Mouse (Mus musculus): ENCODE data around the gene Cd8a. TPM values are rescaled to one million over a fixed set of nuclear protein-coding genes. Genes with fewer than 3 reads are reported as not detected.

Cd8a gene
- polyA plus RNA-seq, 1 experiment from 2014 or later = 0.04 TPM

DNA sequence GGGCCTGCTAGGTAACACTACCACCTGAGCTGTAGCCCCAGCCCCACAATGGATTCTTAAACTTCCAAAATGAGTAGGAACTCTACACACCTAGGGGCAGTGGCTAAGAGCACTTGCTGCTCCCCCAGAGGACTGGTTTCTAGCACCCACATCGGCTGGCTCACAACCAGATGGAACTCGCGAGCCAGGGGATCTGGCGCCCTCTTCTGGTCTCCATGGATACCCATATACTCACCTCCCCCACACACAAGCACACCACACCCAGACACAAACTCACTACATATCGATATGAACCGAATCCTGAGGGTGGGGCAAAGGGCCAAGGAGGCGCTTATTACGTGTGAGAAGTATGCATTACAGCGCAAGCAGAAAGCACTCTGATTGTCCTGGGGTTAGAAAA, 25.2 kb upstream of the Cd8a start:
- Histone ChIP-seq H3K4me1 (ENCODE audit: insufficient read depth) (no peaks in the 10 kb centered on the region), H3K4me3 (ENCODE audit: low read depth, low read length) (no peak overlapping the region), H3K27ac (ENCODE audit: low read depth) (no peak overlapping the region), H3K9me3 (ENCODE audit: low read length) (no peaks in the 10 kb centered on the region), H3K9ac (replicated peaks) (no peak overlapping the region), H3K27me3 (ENCODE audit: insufficient read depth, low read length) (no peaks in the 10 kb centered on the region), H3K36me3 (replicated peaks; ENCODE audit: insufficient read depth, low read length) (no peaks in the 10 kb centered on the region), H3K4me2 (ENCODE audit: low read depth, low read length) (no peak overlapping the region)
- TF ChIP-seq EP300 (IDR thresholded peaks at IDR 0.05; ENCODE audit: low read depth) = no peak
- no peak for TF ChIP-seq CTCF (IDR thresholded peaks at IDR 0.05; ENCODE audit: low read depth)
- WGBS (ENCODE audit: insufficient replicate concordance) = 93% methylated on average over 9 of the region's 9 CpGs
- DNase-seq (no peak), ATAC-seq (no peak)

DNA sequence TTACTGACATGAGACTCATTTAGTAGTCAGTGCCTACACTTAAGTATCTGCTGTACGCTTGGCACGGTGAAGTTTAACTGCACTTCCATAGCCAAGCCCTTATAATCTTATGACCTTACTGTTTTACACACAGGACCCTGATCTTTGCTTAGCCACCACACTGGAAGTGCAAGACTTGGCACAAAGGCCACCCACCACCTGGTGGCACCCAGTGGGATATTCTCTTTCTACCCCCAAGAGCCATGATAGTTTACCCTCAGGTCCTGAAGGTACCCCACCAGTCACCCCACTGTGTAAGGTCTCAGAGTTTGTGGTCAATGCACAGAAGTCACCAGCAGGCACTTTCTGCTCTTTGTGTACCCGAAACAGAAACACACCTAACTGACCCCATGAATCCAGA, 22.0 kb upstream of the Cd8a start:
- H3K27ac ChIP-seq (ENCODE audit: low read depth) = no peak overlapping the region
- WGBS (ENCODE audit: insufficient replicate concordance) = 78% methylated on average over 3 of the region's 3 CpGs

DNA sequence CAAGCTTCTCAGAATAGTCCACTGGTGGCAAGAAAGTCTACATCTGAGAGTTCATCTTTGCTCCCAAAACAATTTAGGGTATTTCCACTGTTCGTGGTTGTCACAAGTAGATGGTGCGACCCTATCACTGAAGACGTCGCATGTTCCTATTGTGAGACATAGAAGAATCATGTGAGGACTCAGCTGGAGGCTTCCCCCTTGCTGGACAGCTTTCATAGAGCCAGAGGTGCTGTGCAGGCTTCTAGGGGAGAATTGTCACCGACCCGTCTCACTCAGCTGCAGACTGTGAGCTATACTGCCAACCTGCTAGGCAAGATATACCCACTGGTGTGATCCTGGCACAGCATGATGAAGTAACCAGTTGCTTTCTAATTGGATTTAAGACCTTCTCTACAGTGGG, 21.0 kb upstream of the Cd8a start:
- 77% methylated on average over 6 of the region's 6 CpGs for WGBS (ENCODE audit: insufficient replicate concordance)
- Histone ChIP-seq H3K4me1 (ENCODE audit: insufficient read depth) (no peaks in the 10 kb centered on the region), H3K27me3 (ENCODE audit: insufficient read depth, low read length) (no peaks in the 10 kb centered on the region), H3K36me3 (replicated peaks; ENCODE audit: insufficient read depth, low read length) (no peaks in the 10 kb centered on the region), H3K4me2 (ENCODE audit: low read depth, low read length) (no peak overlapping the region), H3K9me3 (ENCODE audit: low read length) (no peaks in the 10 kb centered on the region), H3K27ac (ENCODE audit: low read depth) (no peak overlapping the region), H3K4me3 (ENCODE audit: low read depth, low read length) (no peak overlapping the region), H3K9ac (replicated peaks) (no peak overlapping the region)
- ATAC-seq (no peak), DNase-seq (no peak)
- no peak for TF ChIP-seq CTCF (IDR thresholded peaks at IDR 0.05; ENCODE audit: low read depth)
- no peak for TF ChIP-seq EP300 (IDR thresholded peaks at IDR 0.05; ENCODE audit: low read depth)

More for the DNA sequence above, 22.0 kb upstream of the Cd8a start:
- no peaks in the 10 kb centered on the region for H3K9me3 ChIP-seq (ENCODE audit: low read length)
- H3K4me2 ChIP-seq (ENCODE audit: low read depth, low read length) = no peak overlapping the region
- no peak overlapping the region for H3K4me3 ChIP-seq (ENCODE audit: low read depth, low read length)
- no peak overlapping the region for H3K9ac ChIP-seq (replicated peaks)
- TF ChIP-seq EP300 (IDR thresholded peaks at IDR 0.05; ENCODE audit: low read depth) (no peak), CTCF (IDR thresholded peaks at IDR 0.05; ENCODE audit: low read depth) (no peak)
- H3K27me3 ChIP-seq (ENCODE audit: insufficient read depth, low read length) = no peaks in the 10 kb centered on the region
- no peak for ATAC-seq
- DNase-seq = no peak
- H3K4me1 ChIP-seq (ENCODE audit: insufficient read depth) = no peaks in the 10 kb centered on the region
- no peaks in the 10 kb centered on the region for H3K36me3 ChIP-seq (replicated peaks; ENCODE audit: insufficient read depth, low read length)

DNA sequence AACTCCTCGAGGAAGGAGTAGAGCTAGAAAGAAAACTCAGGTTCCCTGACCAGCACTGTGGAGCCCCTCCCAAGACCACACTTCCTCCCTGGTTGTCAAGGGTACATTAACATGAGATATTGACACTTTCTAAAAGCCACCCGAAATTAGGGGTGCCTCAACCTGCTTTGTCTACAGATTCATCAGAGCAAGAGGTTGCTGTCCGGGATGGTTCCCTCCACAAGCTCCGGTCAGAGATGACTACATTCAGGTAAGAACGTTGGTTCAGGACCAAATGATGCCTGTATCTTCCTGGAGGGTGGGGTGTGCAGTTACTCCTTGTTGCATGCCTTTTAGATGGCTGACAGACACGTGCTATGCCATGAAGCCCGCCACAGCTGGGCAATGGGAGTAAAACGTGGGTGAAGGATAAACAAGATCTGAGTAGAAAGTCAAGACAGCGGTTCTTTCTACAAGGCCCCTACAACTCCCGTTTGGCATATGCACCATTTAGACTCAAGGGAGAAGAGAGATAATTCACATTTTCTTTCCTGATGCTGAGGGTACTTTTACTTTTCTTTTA, 20.3 kb upstream of the Cd8a start:
- H3K9me3 ChIP-seq (ENCODE audit: low read length) = no peaks in the 10 kb centered on the region
- H3K4me1 ChIP-seq (ENCODE audit: insufficient read depth) = no peaks in the 10 kb centered on the region
- H3K4me3 ChIP-seq (ENCODE audit: low read depth, low read length) = no peak overlapping the region
- no peak for ATAC-seq
- no peaks in the 10 kb centered on the region for H3K27me3 ChIP-seq (ENCODE audit: insufficient read depth, low read length)
- no peak overlapping the region for H3K27ac ChIP-seq (ENCODE audit: low read depth)
- no peak for TF ChIP-seq CTCF (IDR thresholded peaks at IDR 0.05; ENCODE audit: low read depth)
- 69% methylated on average over 10 of the region's 10 CpGs for WGBS (ENCODE audit: insufficient replicate concordance)
- no peak overlapping the region for H3K9ac ChIP-seq (replicated peaks)
- DNase-seq = no peak
- H3K36me3 ChIP-seq (replicated peaks; ENCODE audit: insufficient read depth, low read length) = no peaks in the 10 kb centered on the region
- no peak overlapping the region for H3K4me2 ChIP-seq (ENCODE audit: low read depth, low read length)

DNA sequence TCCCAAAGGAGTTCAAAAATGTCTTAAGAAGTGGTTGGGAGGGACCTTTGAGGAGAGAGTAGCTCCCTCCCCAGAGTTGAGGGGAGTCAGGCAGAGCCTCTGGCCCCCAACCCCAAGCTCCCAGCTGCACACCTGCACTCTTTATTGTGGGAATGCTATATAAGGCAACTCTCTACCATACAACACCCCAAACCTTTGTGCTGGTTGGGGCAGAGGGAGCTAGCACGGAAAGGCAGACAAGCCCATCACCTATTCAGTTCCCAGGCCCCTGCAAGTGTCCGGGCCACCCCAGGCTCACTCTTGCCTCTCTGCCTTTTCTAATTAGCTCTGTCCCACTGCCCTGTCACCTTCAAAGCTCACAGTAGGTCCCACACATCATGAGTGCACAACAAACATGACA, 19.5 kb upstream of the Cd8a start:
- Histone ChIP-seq H3K4me3 (ENCODE audit: low read depth, low read length) (no peak overlapping the region), H3K27me3 (ENCODE audit: insufficient read depth, low read length) (no peaks in the 10 kb centered on the region), H3K36me3 (replicated peaks; ENCODE audit: insufficient read depth, low read length) (no peaks in the 10 kb centered on the region), H3K27ac (ENCODE audit: low read depth) (no peak overlapping the region), H3K4me1 (ENCODE audit: insufficient read depth) (no peaks in the 10 kb centered on the region), H3K9ac (replicated peaks) (no peak overlapping the region), H3K9me3 (ENCODE audit: low read length) (no peaks in the 10 kb centered on the region), H3K4me2 (ENCODE audit: low read depth, low read length) (no peak overlapping the region)
- ATAC-seq = no peak
- no peak for DNase-seq
- WGBS (ENCODE audit: insufficient replicate concordance) = 59% methylated on average over 2 of the region's 2 CpGs
- no peak for TF ChIP-seq EP300 (IDR thresholded peaks at IDR 0.05; ENCODE audit: low read depth)

DNA sequence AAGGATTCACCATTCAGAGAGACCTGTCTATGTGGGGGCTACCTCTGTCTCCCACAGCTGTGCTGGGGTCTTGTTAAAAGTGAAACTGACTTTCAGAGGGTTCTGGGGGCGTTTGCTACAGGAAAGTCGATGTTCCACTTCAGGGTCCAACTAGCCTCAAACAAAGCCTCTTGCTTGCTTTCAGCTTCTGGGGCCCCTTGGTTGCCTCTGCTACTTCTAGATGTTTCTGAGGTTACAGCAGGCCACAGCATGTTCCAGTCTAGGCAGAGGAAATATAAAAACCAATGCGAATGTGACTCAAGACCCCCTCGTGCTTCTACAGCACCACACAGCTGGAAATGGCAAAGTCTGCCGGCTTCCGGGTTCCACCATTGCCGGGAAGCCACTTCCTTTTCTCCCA, 15.7 kb upstream of the Cd8a start:
- DNase-seq = no peak
- Histone ChIP-seq H3K4me1 (ENCODE audit: insufficient read depth) (no peaks in the 10 kb centered on the region), H3K27ac (ENCODE audit: low read depth) (no peak overlapping the region), H3K4me2 (ENCODE audit: low read depth, low read length) (no peak overlapping the region), H3K36me3 (replicated peaks; ENCODE audit: insufficient read depth, low read length) (no peaks in the 10 kb centered on the region), H3K9me3 (ENCODE audit: low read length) (no peaks in the 10 kb centered on the region), H3K9ac (replicated peaks) (no peak overlapping the region), H3K27me3 (ENCODE audit: insufficient read depth, low read length) (no peaks in the 10 kb centered on the region), H3K4me3 (ENCODE audit: low read depth, low read length) (no peak overlapping the region)
- TF ChIP-seq CTCF (IDR thresholded peaks at IDR 0.05; ENCODE audit: low read depth) (no peak), EP300 (IDR thresholded peaks at IDR 0.05; ENCODE audit: low read depth) (no peak)
- WGBS (ENCODE audit: insufficient replicate concordance) = 70% methylated on average over 7 of the region's 7 CpGs
- no peak for ATAC-seq

DNA sequence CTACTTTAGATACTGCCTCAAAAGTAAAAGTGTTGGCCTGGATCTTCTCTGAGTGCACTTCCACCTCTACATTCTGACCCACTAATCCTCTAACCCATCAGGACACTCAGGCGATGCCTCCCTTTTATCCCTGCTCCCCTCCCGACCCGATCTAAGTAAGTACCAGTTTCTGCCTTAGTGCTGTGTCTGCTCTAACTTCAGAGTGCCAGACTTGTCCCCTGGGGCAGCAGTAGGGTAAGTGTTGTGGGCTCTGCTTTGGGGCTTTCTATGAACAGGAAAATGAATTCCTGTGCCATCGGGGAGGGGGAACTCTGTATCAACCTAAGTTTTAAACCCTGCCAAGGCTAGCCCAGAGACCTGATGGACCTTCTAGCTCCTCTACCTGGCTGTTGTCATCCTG, 13.0 kb upstream of the Cd8a start:
- Histone ChIP-seq H3K27ac (ENCODE audit: low read depth) (no peak overlapping the region), H3K4me1 (ENCODE audit: insufficient read depth) (no peaks in the 10 kb centered on the region), H3K27me3 (ENCODE audit: insufficient read depth, low read length) (no peaks in the 10 kb centered on the region), H3K9ac (replicated peaks) (no peak overlapping the region), H3K36me3 (replicated peaks; ENCODE audit: insufficient read depth, low read length) (no peaks in the 10 kb centered on the region), H3K4me2 (ENCODE audit: low read depth, low read length) (no peak overlapping the region), H3K4me3 (ENCODE audit: low read depth, low read length) (no peak overlapping the region), H3K9me3 (ENCODE audit: low read length) (no peaks in the 10 kb centered on the region)
- no peak for ATAC-seq
- TF ChIP-seq EP300 (IDR thresholded peaks at IDR 0.05; ENCODE audit: low read depth) (no peak), CTCF (IDR thresholded peaks at IDR 0.05; ENCODE audit: low read depth) (no peak)
- 70% methylated on average over 4 of the region's 4 CpGs for WGBS (ENCODE audit: insufficient replicate concordance)
- DNase-seq = no peak
